Mouse (Mus musculus) neural tube, embryonic 13.5 days (tissue): ENCODE data around the gene 2510039O18Rik. TPM values are rescaled to one million over a fixed set of nuclear protein-coding genes. Genes with fewer than 3 reads are reported as not detected.

Experiments
- ATAC-seq: fragments of 200-750 bp; cut with Nextera tagmentation; 2 replicates; pipeline ENCODE4 v1.8.0; 2017; ENCODE audit warnings: low read depth, mild to moderate bottlenecking, moderate TSS enrichment, moderate library complexity
- H3K27ac ChIP-seq: fragments of 300-500 bp; sonication (generic); replicated peaks from 2 replicates; pipeline ENCODE4 v1.5.1; 2015; ENCODE audit warnings: moderate library complexity, mild to moderate bottlenecking, inconsistent platforms
- H3K27me3 ChIP-seq: fragments of 300-500 bp; sonication (generic); 2 replicates; pipeline ENCODE4 v1.6.1; 2015; ENCODE audit warnings: mild to moderate bottlenecking, inconsistent platforms
- H3K36me3 ChIP-seq: fragments of 300-500 bp; sonication (generic); 2 replicates; pipeline ENCODE4 v1.6.1; 2015; ENCODE audit warnings: mild to moderate bottlenecking, inconsistent platforms
- H3K4me1 ChIP-seq: fragments of 300-500 bp; sonication (generic); replicated peaks from 2 replicates; pipeline ENCODE4 v1.6.1; 2015; ENCODE audit warnings: inconsistent platforms
- H3K4me2 ChIP-seq: fragments of 300-500 bp; sonication (generic); 2 replicates; pipeline ENCODE4 v1.6.1; 2015; ENCODE audit warnings: inconsistent platforms, mild to moderate bottlenecking, moderate library complexity
- H3K4me3 ChIP-seq: fragments of 300-500 bp; sonication (generic); 2 replicates; pipeline ENCODE4 v1.5.1; 2015; ENCODE audit warnings: mild to moderate bottlenecking, inconsistent platforms
- H3K9ac ChIP-seq: fragments of 300-500 bp; sonication (generic); 2 replicates; pipeline ENCODE4 v1.6.1; 2015; ENCODE audit warnings: moderate library complexity, mild to moderate bottlenecking, inconsistent platforms
- H3K9me3 ChIP-seq: fragments of 300-500 bp; sonication (generic); 2 replicates; pipeline ENCODE4 v1.6.1; 2016; ENCODE audit warnings: inconsistent platforms
- WGBS: fragments of 180-500 bp; shearing (Covaris S2); methylation state at CpG from one replicate; pipeline ENCODE4 v1.1.7; 2015; 5-methylcytosine and 5-hydroxymethylcytosine counted together
- polyA plus RNA-seq: library from polyadenylated mRNA; unstranded; fragments of >200 nt; fragmentation: Nextera tagmentation; extraction: Ambion mirVana; gene quantifications from 2 replicates; pipeline ENCODE4 v1.2.1, GENCODE M21; 2015

2510039O18Rik gene
- polyA plus RNA-seq: 13.6 and 14.7 TPM in 2 replicates

GRCm38 (mm10) chr4:147940576-147941044 is at the start of gene 2510039O18Rik:
2510039O18Rik (plus strand) TSS chr4:147940895.
- Histone ChIP-seq H3K36me3 (peaks cover 28% of the 10 kb centered on the region), H3K9ac (peak within 1 kb of the TSS; percentile 94), H3K27ac (peak within 1 kb of the TSS; percentile 84), H3K9me3 (no peaks in the 10 kb centered on the region), H3K4me3 (peak within 1 kb of the TSS; percentile 94), H3K27me3 (no peaks in the 10 kb centered on the region), H3K4me2 (peak within 1 kb of the TSS; percentile 100), H3K4me1 (peaks cover 38% of the 10 kb centered on the region)
- WGBS: 1% methylated on average over 33 of the region's 35 CpGs
- peak; percentile 54 for ATAC-seq

GRCm38 (mm10) chr4:147895815-147896330 is 44.8 kb upstream of the 2510039O18Rik start:
- peaks cover 97% of the 10 kb centered on the region for H3K36me3 ChIP-seq
- H3K27ac ChIP-seq: no peak overlapping the region
- H3K4me1 ChIP-seq: 0 out of 2 replicates have a peak, but pooled peaks cover 6% of the 10 kb centered on the region
- WGBS: 94% methylated on average over 4 of the region's 4 CpGs
- H3K4me2 ChIP-seq: no peak overlapping the region
- no peaks in the 10 kb centered on the region for H3K27me3 ChIP-seq
- ATAC-seq: no peak
- H3K9me3 ChIP-seq: no peaks in the 10 kb centered on the region
- no peak overlapping the region for H3K4me3 ChIP-seq
- no peak overlapping the region for H3K9ac ChIP-seq

- WGBS: 55% methylated on average over 1 of the region's 1 CpGs
- Histone ChIP-seq H3K4me1 (0 out of 2 replicates have a peak, but pooled peaks cover 6% of the 10 kb centered on the region), H3K9me3 (no peaks in the 10 kb centered on the region), H3K9ac (no peak overlapping the region), H3K4me3 (no peak overlapping the region), H3K36me3 (peaks cover 93% of the 10 kb centered on the region), H3K4me2 (no peak overlapping the region), H3K27ac (no peak overlapping the region), H3K27me3 (no peaks in the 10 kb centered on the region)
- ATAC-seq: no peak
These were observed 44.3 kb upstream of the 2510039O18Rik start for GRCm38 (mm10) chr4:147896411-147896810.

GRCm38 (mm10) chr4:147897348-147897747 is 43.3 kb upstream of the 2510039O18Rik start:
- 91% methylated on average over 3 of the region's 3 CpGs for whole genome bisulfite sequencing
- Histone ChIP-seq H3K9ac (no peak overlapping the region), H3K9me3 (no peaks in the 10 kb centered on the region), H3K27me3 (no peaks in the 10 kb centered on the region), H3K4me2 (no peak overlapping the region), H3K4me1 (no peaks in the 10 kb centered on the region), H3K27ac (no peak overlapping the region), H3K36me3 (peaks cover 89% of the 10 kb centered on the region), H3K4me3 (no peak overlapping the region)
- no peak for ATAC-seq

GRCm38 (mm10) chr4:147900452-147900851 is 40.2 kb upstream of the 2510039O18Rik start:
- Histone ChIP-seq H3K27me3 (no peaks in the 10 kb centered on the region), H3K4me3 (no peak overlapping the region), H3K27ac (no peak overlapping the region), H3K36me3 (peaks cover 70% of the 10 kb centered on the region), H3K9me3 (no peaks in the 10 kb centered on the region), H3K4me1 (peaks cover 16% of the 10 kb centered on the region), H3K4me2 (no peak overlapping the region), H3K9ac (no peak overlapping the region)
- WGBS: 91% methylated on average over 7 of the region's 7 CpGs
- no peak for ATAC-seq

- no peak overlapping the region for H3K27ac ChIP-seq
- no peaks in the 10 kb centered on the region for H3K9me3 ChIP-seq
- H3K27me3 ChIP-seq: no peaks in the 10 kb centered on the region
- no peak overlapping the region for H3K9ac ChIP-seq
- 90% methylated on average over 12 of the region's 12 CpGs for WGBS
- peaks cover 16% of the 10 kb centered on the region for H3K4me1 ChIP-seq
- ATAC-seq: no peak
- peak overlapping the region; percentile 91; the same call in 1 of the 2 replicates for H3K4me3 ChIP-seq
- H3K4me2 ChIP-seq: peak overlapping the region; percentile 78; the same call in 1 of the 2 replicates
- peaks cover 44% of the 10 kb centered on the region for H3K36me3 ChIP-seq
These were observed 37.7 kb upstream of the 2510039O18Rik start for GRCm38 (mm10) chr4:147902906-147903500.

GRCm38 (mm10) chr4:147903601-147904000 is 37.1 kb upstream of the 2510039O18Rik start:
- peaks cover 38% of the 10 kb centered on the region for H3K36me3 ChIP-seq
- ATAC-seq: no peak
- H3K9ac ChIP-seq: peak overlapping the region; percentile 87
- H3K4me3 ChIP-seq: peak overlapping the region; percentile 91
- H3K4me1 ChIP-seq: peaks cover 16% of the 10 kb centered on the region
- H3K27ac ChIP-seq: no peak overlapping the region
- no peaks in the 10 kb centered on the region for H3K9me3 ChIP-seq
- no peaks in the 10 kb centered on the region for H3K27me3 ChIP-seq
- 84% methylated on average over 3 of the region's 3 CpGs for WGBS
- peak overlapping the region; percentile 78 for H3K4me2 ChIP-seq

- Histone ChIP-seq H3K4me1 (peaks cover 16% of the 10 kb centered on the region), H3K4me3 (peak within 1 kb of the TSS; percentile 91), H3K9ac (peak within 1 kb of the TSS; percentile 87), H3K27ac (peak within 1 kb of the TSS; percentile 90), H3K36me3 (peaks cover 29% of the 10 kb centered on the region), H3K4me2 (peak within 1 kb of the TSS; percentile 78), H3K27me3 (no peaks in the 10 kb centered on the region), H3K9me3 (no peaks in the 10 kb centered on the region)
- peak; percentile 94 for ATAC-seq
- WGBS: 1% methylated on average over 52 of the region's 59 CpGs
These were observed 36.2 kb upstream of the 2510039O18Rik start, which contains the start of gene Mfn2 for GRCm38 (mm10) chr4:147904313-147905089. Mfn2 (minus strand) TSS chr4:147904704.

GRCm38 (mm10) chr4:147905090-147905659 is 35.5 kb upstream of the 2510039O18Rik start:
- H3K27ac ChIP-seq: peak overlapping the region; percentile 90; the same call in 1 of the 2 replicates
- peak overlapping the region; percentile 78 for H3K4me2 ChIP-seq
- no peaks in the 10 kb centered on the region for H3K27me3 ChIP-seq
- H3K4me3 ChIP-seq: peak overlapping the region; percentile 91
- H3K36me3 ChIP-seq: peaks cover 23% of the 10 kb centered on the region
- peak; percentile 50 for ATAC-seq
- WGBS: 2% methylated on average over 8 of the region's 8 CpGs
- no peaks in the 10 kb centered on the region for H3K9me3 ChIP-seq
- H3K9ac ChIP-seq: peak overlapping the region; percentile 87
- H3K4me1 ChIP-seq: peaks cover 16% of the 10 kb centered on the region

- H3K27ac ChIP-seq: no peak overlapping the region
- H3K27me3 ChIP-seq: no peaks in the 10 kb centered on the region
- peaks cover 16% of the 10 kb centered on the region for H3K4me1 ChIP-seq
- no peak overlapping the region for H3K4me3 ChIP-seq
- H3K36me3 ChIP-seq: peaks cover 15% of the 10 kb centered on the region
- 72% methylated on average over 5 of the region's 5 CpGs for WGBS
- ATAC-seq: no peak
- H3K4me2 ChIP-seq: no peak overlapping the region
- H3K9ac ChIP-seq: no peak overlapping the region
- H3K9me3 ChIP-seq: no peaks in the 10 kb centered on the region
These were observed 34.5 kb upstream of the 2510039O18Rik start for GRCm38 (mm10) chr4:147906230-147906629.

GRCm38 (mm10) chr4:147909486-147909885 is 31.2 kb upstream of the 2510039O18Rik start:
- Histone ChIP-seq H3K9me3 (no peaks in the 10 kb centered on the region), H3K9ac (no peak overlapping the region), H3K4me2 (no peak overlapping the region), H3K4me3 (no peak overlapping the region), H3K27ac (no peak overlapping the region), H3K27me3 (no peaks in the 10 kb centered on the region), H3K4me1 (peaks cover 4% of the 10 kb centered on the region), H3K36me3 (peaks cover 4% of the 10 kb centered on the region; the same call in 1 of the 2 replicates)
- ATAC-seq: no peak
- 94% methylated on average over 5 of the region's 5 CpGs for WGBS
